Mouse (Mus musculus): ENCODE measurements at regions not wholly inside any gene's neighbourhood (a gene's known extent, or its start where the extent isn't known, plus 50 kb on each side); places are given as distances from the start of the nearest gene placed in this dataset.

DNA sequence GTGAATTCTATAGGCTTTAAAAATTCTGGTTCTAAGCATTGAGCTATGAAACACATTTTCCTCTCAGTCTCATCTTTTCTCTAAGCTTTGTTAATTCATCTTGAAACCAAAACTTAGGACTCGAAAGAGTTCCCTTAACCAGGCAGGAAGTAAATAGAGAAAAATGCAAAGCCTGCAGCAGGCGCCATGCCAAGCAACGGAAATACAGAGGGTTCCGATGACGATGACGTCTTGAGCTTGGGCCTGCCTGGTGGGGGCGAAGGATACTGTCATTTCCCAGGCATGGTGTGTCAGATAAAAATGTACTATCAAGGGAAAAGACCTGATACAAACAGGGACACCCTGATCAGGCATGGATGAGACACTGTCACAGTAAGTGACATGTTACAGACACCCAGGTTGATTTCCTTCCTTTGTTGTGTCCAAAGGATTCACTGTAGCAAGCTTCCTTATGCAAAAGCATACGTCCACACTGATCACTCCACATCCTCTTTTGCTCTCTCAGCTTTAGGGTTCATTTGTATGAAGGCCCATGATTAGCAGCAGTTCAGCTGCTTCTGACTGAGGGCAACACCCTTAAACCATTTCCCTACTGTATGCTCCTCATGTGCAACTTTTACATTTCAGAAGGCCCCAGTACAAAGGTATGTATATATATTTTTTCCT lies 135.0 kb downstream of the Cemip2 start:
- intact Hi-C loops (cut with DNase I) = no loop called here

DNA sequence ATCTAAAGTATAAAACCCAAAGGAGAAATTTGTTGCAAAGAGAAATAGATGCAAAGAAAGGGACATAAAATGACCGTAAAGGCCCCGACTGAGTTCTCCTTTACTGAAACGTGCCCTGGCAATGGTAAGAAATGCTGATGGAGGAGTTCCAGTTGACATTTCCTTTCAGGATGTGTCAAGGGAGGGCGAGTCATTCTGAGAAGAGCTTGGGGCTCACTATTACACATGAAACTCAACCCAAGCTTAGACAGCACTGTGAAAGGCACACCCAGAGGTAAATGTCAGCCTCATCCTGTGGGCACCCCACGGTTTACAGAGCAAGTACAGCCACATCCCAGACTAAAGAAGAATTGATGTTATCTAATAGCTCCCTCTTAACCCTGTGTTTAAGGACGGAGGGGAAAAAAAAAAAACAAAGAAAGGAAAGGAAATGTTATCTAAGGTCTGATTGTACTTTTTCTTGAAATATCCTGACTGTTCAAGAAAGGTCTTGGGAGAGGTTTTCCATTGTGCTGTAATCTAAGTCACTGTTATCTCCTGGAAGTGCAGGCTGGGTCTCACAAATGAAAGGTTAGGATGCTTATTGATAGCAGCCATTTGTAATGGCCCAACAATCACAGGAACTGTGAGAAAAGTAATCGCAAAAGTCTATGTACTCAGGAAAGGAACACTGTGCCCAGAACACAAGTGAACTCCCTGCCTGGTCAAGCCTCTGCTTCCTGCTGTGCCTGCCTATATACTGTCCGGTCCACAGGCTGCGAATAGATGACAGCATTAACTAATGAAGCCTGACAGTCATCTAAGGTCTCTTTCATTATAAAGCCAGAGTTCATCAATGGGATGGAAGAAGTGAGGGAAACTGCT lies 135.8 kb downstream of the Cemip2 start:
- intact Hi-C loops (cut with DNase I) = no loop called here

GRCm38 (mm10) chr19:21914658-21915057 lies 136.5 kb downstream of the Cemip2 start:
- intact Hi-C loops (cut with DNase I) = no loop called here

- intact Hi-C loops (cut with DNase I) = no loop called here
Observed at GRCm38 (mm10) chr19:21918113-21918512, 140.0 kb downstream of the Cemip2 start.

GRCm38 (mm10) chr19:21919074-21919473 lies 140.9 kb downstream of the Cemip2 start:
- intact Hi-C loops (cut with DNase I) = no loop called here

DNA sequence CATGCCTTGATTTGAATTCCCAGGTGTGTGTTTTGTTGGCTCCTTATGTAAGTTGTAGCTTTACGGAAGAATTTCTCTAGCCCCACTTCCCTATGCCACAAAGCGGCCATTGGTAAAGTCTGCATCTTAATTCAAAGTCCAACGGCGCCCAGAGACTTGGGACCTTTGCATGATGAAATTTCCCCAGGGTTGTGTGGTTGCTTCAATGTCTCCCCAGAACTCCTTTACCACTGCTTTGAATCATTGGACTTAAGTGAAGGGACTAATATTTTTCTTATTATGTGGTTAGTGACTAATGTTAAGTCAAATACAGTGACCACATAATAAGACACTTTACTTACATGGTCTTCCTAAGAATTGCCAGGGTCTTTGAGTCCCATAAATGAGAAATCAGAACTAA lies 162.0 kb downstream of the Cemip2 start:
- intact Hi-C loops (cut with DNase I) = loop anchor here (5.0 to 10.0 kb wide), 4 partner anchors 115 to 355 kb away; partner anchors contain the start of gene Cemip2

DNA sequence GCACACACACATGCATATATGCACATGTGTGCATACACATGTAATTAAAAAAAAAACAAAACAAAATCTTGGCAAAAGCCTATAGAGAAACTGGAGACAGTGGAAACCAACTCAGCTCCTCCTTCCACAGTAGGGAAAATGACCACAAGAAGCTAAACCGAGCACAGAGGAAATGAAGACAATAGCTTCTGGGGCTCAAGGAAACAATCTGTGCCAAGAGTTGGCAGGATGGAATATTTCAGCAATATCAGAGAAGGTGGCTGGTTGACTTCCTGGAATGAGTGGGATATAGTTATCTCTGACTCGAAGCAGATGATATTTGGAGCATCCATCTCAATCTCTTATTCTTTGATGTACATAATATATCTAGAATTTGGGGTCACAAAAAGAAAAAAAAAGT lies 163.6 kb downstream of the Cemip2 start:
- intact Hi-C loops (cut with DNase I) = loop anchor here (5.0 to 10.0 kb wide), 4 partner anchors 117 to 357 kb away; partner anchors contain the start of gene Cemip2

GRCm38 (mm10) chr19:21942286-21942685 lies 164.1 kb downstream of the Cemip2 start:
- intact Hi-C loops (cut with DNase I) = loop anchor here (5.0 to 10.0 kb wide), 4 partner anchors 117 to 357 kb away; partner anchors contain the start of gene Cemip2

DNA sequence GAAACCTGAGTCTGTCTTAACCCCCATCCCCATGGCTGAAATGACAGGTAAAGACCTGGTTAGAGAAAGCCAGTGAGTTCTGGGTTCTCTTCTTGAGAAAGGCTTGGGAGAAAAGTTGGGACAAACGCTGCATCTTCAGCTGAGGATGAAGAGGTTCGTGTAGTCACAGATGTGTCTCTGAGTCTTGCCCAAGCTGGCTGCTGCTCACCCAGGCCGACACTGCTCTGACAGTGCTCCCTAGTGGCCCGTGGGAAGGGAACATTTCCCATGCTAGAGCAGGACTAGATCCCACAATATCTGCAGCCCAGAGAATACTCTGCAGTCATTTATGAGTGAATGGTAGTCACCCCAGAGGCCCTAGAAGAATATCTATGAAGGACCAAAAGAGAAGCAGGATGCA lies 165.3 kb downstream of the Cemip2 start:
- intact Hi-C loops (cut with DNase I) = loop anchor here (5.0 to 10.0 kb wide), 4 partner anchors 119 to 359 kb away; partner anchors contain the start of gene Cemip2

DNA sequence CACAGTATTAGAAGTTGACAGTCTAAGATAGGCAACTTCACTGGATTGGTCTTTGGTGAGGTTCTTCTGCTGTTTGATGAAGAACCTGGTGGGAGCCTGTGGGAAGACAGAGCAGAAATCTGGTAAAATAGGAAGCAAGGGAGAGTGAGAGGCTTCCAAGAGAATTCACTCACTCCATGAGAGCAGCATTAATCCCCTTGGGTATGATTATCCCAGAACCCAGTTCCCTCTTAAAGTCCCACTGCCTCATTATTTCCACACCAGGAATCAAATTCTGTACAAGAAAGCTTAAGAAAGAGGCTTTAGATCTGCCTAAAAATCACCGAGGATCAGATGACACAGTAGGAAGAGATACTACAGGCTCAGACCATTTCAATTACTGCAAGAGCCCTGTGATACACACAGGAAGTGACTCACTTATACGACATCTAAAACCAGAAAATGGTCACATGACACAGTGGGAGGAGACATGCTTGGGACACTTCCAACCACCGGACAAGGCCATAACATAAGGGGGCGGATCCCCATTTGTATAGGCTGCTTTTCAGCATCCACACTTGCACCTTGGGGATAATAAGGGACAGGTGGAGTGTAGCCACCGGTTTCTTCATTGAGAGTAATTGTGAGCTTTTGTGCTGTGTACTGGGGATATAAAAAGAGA lies 168.2 kb downstream of the Cemip2 start:
- intact Hi-C loops (cut with DNase I) = loop anchor here (10.0 kb wide), 3 partner anchors 122 to 362 kb away; no protein-coding TSS in a partner anchor

DNA sequence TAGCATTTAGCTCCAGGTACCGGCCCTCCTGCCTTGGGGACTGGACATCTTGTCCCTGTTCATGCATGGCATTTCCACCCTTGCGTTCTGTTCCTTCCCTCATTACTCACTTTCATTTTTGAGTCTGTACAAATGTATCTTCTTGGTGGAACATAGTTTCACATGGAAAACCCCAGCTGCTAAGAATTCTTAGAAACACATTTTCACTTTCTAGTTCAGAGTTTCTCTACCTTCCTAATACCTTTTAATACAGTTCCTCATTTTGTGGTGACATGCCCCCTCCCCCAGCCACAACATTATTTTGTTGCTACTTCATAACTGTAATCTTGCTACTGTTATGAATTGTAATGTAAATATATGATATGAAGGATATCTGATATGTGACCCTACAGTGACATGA lies 169.9 kb downstream of the Cemip2 start:
- intact Hi-C loops (cut with DNase I) = loop anchor here (10.0 kb wide), 3 partner anchors 123 to 363 kb away; no protein-coding TSS in a partner anchor

GRCm38 (mm10) chr19:21962635-21963034 lies 176.2 kb upstream of the Trpm3 start:
- intact Hi-C loops (cut with DNase I) = no loop called here

- intact Hi-C loops (cut with DNase I) = no loop called here
Observed at GRCm38 (mm10) chr19:21989857-21990256, 149.0 kb upstream of the Trpm3 start.

DNA sequence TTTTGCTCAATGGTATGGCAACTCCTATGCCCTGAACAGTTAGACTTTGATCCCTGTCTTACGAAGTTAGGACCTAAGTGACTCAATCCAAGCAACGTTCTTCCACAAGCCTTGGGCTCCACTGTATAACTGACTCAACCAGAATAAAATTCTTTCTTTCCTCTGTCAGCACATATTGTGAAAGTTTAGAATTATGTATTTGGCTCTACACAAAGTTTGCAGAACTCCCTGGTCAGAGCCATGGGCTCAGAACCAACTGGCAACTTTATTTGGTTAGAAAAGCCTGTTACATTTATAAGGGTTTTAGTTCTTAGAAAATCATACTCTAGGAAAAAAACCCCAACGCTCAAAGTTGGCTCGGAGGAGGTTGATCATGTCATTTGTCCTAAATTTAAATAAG lies 147.9 kb upstream of the Trpm3 start:
- intact Hi-C loops (cut with DNase I) = no loop called here

DNA sequence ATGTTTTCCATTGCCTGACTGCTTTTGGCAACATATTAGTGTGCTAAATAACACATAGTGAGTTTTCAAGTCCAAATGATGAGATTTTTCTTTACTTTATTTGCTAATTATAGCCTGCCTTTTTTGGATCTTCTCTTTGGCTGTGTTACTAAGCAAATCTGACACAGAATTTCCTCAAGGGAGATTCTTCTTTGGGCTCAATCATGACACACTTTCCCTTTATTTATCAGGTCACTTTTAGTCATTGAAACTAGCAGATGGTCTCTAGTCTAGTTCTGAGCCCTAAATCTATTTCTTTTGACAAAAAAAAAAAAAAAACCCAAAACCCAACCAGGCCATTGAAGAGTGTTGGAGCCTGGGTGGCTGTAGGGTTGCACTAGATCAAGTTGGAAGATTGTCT lies 147.4 kb upstream of the Trpm3 start:
- intact Hi-C loops (cut with DNase I) = no loop called here

DNA sequence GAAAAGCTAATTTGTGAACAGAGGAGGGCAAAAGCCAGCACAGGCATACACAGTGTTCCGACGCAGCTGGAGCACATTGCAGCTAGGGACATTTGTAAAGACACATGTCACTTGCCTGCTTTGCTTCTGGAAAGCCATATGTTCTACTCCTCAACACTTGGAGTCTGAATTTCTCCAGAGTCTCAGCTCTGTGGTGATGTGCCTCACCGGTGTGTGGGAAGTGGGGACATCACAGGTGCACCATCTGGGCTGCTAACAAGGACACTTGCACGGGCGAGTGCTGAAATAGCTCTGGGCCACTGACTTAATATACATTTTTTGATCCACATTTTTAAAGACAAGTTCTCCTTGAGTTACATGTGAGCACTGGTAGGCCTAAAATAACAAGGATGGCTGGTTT lies 139.2 kb upstream of the Trpm3 start:
- intact Hi-C loops (cut with DNase I) = no loop called here

GRCm38 (mm10) chr19:22008053-22008935 lies 130.6 kb upstream of the Trpm3 start:
- intact Hi-C loops (cut with DNase I) = no loop called here

DNA sequence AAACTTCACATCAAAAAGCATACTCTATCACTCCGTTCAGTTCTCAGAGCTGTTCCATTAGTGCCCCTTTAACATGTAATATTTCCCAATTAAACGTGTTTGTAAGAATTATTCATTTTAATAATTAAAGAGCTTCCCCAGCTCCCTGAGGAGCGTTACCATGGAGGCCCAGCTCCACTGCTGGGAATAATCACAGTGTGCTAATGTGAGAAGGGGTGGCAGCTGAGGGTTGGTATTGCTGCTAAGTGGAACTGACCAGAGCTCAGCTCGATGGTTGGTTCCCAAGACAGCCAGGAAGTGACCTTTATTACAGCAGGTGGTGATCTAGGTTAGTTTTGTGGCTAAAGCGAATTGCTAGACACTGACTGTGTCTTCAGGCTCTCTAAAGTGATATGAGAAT lies 128.6 kb upstream of the Trpm3 start:
- intact Hi-C loops (cut with DNase I) = no loop called here

DNA sequence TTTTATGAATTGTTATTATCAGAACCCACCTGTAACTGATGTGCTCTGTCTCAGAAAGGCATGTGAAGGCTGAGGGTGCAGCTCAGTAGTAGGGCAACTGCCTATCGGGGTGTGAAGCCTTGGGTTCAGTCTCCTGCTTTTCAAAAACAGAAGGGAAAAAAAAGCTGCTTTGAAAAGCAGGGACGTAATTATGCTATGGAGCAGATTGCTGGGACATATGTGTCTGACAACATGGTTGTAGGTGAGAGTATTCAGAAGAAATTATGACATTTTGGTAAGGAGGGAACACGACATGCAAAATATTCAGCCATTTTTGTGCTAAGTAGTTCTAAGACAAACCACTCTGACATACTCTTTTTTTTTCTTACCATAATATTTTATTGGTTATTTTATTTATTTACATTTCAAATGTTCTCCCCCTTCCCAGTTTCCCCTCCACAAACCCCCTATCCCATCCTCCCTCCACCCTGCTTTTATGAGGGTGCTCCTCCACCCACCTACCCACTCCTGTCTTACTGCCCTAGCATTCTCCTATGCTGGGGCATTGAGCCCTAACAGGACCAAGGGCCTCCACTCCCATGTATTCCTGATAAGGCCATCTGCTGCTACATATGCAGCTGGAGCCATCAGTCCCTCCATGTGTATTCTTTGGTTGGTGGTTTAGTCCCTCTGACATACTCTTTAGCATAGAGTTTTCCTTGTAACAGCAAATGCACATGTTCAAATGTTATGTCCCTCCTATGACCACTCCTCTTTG lies 122.8 kb upstream of the Trpm3 start:
- intact Hi-C loops (cut with DNase I) = no loop called here

GRCm38 (mm10) chr19:22017425-22017824 lies 121.4 kb upstream of the Trpm3 start:
- intact Hi-C loops (cut with DNase I) = no loop called here
